Mouse (Mus musculus) bone marrow macrophage, adult 2 months (primary cell): Measurements from ENCODE around the gene Map7d1.

Experiments used
- CTCF ChIP-seq: IDR thresholded peaks from 2 replicates; pipeline ENCODE4 v1.5.1; 2012; ENCODE audit warnings: low read depth, mild to moderate bottlenecking, low read length, moderate library complexity
- POLR2A ChIP-seq: IDR thresholded peaks from 2 replicates; pipeline ENCODE4 v1.6.1; 2012; ENCODE audit warnings: mild to moderate bottlenecking, low read depth, low read length, borderline replicate concordance

DNA sequence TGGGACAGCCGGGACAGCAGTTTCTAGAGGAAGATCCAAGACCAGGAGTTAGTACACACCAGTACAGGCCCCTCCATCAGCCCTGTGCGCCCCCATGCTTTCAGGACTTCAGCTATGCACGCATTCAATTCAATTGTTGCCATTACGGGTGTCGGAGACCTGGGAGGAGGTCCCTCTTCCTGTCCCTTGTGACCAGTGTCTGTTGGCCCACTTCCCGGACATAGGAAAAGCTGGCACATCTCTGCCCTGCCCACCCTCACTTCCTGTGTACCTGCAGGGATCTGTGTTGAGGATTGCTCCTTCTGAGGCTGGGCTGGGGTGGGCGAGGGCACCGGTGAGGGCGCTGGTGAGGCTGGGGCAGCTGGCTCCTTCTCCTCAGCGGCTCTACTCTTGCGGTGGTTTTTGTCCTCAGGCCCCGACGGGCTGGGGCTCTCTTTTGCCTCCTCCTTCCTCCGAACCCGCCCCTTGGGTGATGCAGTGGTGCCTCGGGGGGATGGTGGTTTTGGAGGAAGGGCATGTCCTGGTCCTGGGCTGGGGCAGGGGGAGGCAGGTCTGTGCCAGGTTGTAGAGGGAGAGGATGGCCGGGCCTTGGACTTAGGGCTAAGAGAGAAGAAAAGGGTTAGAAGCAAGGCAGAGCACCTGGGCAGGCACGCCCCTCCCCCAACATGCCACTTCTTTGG, 21.5 kb downstream of the Map7d1 start:
- TF ChIP-seq POLR2A (no peak), CTCF (no peak)
